Mouse (Mus musculus) G1E (cell line): ENCODE measurements around the gene Stim1.

Experiments used
- CTCF ChIP-seq: IDR thresholded peaks from 2 replicates; pipeline ENCODE4 v1.5.1; 2012; ENCODE audit warnings: low read depth, low read length, inconsistent platforms, mixed read lengths
- GATA1 ChIP-seq: IDR thresholded peaks from 2 replicates; pipeline ENCODE4 v1.6.1; 2012; ENCODE audit warnings: borderline replicate concordance, low read length, inconsistent platforms, mixed read lengths
- GATA2 ChIP-seq: IDR thresholded peaks from 2 replicates; pipeline ENCODE4 v1.6.1; 2012; ENCODE audit warnings: low read depth, low read length, inconsistent platforms, borderline replicate concordance

DNA sequence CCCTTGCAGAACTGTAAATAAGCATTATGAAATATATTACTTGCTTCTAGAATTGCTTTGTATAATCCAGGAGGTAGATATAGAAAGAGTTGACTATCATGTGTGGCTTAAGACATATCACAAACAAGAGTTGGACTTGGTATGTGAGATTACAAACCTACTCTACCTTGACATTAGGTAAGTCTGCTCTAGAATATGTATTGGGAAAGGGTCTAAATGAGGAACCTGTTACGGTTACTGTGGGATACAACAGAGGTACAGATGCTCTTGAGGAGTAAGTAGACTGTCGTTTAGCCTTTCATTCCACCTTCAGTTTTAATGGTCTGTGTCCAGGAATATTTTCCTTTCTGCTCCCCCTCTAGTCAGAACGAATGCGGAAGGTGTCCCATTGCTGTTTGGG lies 34.9 kb downstream of the Stim1 start:
- TF ChIP-seq GATA1 (no peak), CTCF (no peak), GATA2 (no peak)
